Mouse (Mus musculus) large intestine, adult 2 months (tissue): ENCODE measurements around the gene Tmem147. TPM values are rescaled to one million over a fixed set of nuclear protein-coding genes. Genes with fewer than 3 reads are reported as not detected.
A peak's percentile ranks its signal among the peaks of the same experiment; 100 is the strongest.
"Not testable (repeated sequence)": the region's sequence is repeated elsewhere in the genome, so short reads cannot be mapped to it uniquely, and the experiment has no call there.

Experiments used
- DNase-seq: peaks from one replicate; pipeline ENCODE4 v3.0.0-alpha.2; 2012; ENCODE audit warnings: low read depth, low spot score
- WGBS: fragments of 180-500 bp; shearing (Covaris S2); methylation state at CpG from one replicate; pipeline ENCODE4 v1.1.7; 2018; 5-methylcytosine and 5-hydroxymethylcytosine counted together
- polyA plus RNA-seq: library from polyadenylated mRNA; depleted of rRNA; stranded (reverse); fragments of >200 nt; gene quantifications from 2 replicates; pipeline ENCODE4 v1.2.3, GENCODE M21; 2012

Tmem147 gene
- polyA plus RNA-seq, 1 experiment: 258 TPM

DNA sequence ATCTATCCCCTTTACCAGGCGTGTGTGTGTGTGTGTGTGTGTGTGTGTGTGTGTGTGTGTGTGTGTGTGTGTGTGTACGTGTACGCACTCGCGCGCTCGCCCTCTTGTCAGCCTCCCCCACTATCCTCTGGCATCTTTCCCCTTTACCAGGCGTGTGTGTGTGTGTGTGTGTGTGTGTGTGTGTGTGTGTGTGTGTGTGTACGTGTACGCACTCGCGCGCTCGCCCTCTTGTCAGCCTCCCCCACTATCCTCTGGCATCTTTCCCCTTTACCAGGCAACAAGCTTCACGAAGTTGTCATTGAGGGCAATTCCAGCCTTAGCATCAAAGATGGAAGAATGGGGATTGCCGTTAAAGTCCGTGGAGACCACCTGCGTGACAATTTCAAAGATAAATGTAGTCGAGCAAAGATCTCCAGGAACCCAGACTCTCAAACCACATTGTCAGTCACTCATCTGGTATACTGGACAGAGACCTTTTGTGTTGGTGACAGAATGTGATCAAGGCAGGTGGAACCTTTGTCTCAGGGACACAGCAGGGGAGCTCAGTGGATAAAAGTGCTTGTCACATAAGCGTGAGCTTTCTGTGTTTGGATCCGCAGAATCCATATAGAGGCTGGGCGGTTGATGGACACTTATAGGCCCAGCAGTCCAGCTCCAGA lies 853 bp upstream of the Tmem147 start:
- DNase-seq: not testable (repeated sequence)
- WGBS: 14% methylated on average over 21 of the region's 22 CpGs

DNA sequence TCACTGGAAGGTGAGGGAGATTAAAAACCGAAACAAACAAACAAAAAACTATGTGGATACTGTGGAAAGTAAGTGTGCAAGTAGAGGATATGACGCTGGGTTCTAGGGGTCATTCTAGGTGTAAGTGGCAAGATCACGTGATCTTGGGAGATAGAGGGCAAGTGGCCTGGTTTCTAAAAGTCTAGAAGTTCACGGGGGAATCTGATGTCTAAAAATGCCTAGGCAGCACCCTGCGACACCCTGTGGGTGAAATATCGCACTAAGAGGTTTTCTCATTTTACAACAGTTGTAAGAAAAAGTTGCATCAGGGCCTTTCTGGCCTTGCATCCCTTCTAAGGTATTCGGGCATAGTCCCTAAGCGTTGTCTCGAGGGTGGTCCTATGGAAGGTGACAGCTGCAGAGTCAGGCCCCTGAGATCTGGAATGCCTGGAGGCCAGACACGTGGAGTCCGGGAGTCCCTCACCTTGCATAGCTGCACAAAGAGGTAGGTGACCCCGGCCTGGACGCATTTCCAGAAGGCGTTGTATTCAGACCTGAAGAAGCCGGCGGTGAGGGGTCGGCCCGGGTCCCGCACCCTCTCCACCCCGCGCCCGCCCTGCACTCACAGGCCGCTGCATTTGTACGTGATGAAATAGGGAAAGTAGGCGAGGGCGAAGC lies 473 bp downstream of the Tmem147 start:
- WGBS: 3% methylated on average over 26 of the region's 26 CpGs
- DNase-seq: no peak

DNA sequence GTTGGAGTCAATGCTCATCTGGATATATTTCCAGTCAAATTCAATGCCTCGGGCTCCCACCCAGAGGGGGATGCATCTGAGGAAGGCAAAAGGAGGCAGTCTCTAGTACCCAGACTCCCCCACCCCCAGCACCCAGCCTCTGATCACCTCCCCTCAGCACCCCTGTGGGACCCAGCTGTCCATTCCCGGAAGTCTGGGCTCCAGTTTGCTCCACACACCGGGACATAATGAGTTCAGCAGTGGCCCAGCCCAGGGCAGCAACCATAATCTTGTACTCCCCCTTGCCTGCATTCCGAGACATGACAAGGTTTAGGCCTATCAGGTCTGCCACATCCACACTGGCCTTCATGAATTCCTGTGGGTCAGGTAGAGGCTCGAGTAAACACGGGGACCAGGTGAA lies 1.1 kb downstream of the Tmem147 start:
- DNase-seq: no peak
- 37% methylated on average over 6 of the region's 6 CpGs for WGBS

DNA sequence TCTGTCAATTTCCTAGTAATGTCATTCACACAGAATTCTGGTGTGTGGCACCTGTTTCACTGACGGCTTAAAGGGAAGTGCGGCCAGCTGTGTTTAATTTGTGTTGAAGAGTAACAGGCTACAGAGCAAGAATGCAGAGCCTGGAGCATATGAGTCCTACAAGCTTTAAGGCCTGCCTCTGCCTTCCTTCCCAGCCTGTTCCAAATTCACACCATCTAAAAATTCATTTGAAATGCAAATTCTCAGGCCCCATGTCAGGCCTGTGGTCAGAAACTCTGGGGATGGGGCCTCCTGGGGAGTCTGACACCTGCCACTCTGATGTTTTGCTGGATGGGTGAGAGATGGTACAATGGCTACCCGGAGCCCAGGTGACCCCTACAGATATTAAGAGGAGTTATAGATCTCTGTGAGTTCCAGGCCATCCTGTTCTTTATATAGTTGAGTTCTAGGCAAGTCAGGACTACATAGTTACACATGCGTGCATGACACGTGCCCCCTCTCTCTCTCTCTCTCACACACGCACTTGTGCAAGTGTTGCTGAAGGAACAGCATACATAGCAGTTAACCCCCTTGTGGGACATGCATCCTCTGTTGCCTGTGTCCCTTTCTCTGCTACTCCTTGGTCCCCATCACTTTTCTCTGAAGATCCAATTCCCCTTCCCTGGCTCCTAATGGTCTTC lies 5.9 kb downstream of the Tmem147 start:
- WGBS: 50% methylated on average over 6 of the region's 6 CpGs
- DNase-seq: no peak

DNA sequence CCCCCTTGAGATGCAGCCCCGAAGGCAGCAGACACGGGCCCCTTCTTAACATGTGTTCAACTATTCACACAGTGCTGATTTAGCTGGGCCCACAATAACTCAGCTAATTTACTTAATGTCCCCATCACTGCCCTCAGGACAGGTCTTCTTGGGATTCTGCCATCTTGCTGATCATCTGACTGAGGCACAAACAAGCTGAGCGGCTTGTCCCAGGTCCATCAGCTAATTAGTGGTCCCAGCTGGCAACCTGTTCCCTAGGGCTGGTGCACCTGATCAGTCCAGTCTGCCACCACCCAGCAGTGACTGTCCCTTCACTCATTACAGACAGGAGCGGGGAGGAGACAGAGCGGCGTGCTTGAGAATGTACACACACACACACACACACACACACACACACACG lies 8.1 kb downstream of the Tmem147 start:
- 91% methylated on average over 7 of the region's 7 CpGs for WGBS
- no peak for DNase-seq

DNA sequence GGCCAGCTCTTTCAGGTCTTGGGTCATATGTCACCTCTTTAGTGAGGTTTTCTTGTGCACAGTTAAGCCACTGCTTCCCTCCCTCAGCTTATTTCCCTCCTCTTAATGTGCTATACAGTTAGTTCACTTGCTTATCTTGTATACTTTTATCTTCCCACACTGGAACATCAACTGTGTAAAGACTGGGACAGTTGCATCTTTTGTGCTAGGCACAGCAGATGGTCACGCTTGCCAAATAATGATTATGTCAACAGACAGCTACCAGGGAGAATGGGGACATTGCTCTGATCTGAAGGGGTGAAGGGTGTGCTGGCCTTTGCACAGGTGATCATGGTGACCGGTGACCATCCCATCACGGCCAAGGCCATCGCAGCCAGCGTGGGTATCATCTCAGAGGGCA lies 9.7 kb downstream of the Tmem147 start:
- 89% methylated on average over 5 of the region's 5 CpGs for WGBS
- DNase-seq: no peak

DNA sequence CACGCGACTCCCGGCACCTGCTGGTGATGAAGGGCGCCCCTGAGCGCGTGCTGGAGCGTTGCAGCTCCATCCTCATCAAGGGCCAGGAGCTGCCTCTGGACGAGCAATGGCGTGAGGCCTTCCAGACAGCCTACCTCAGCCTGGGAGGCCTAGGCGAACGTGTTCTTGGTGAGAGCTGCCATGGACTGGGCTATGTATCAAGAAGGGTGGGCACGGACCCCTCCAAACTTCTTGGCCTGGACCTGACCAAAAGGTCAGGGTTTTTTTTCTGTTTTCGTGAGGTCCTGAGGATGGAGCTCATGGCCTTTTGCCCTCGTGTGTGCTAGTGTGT lies 11.7 kb downstream of the Tmem147 start:
- 12% methylated on average over 14 of the region's 14 CpGs for WGBS

DNA sequence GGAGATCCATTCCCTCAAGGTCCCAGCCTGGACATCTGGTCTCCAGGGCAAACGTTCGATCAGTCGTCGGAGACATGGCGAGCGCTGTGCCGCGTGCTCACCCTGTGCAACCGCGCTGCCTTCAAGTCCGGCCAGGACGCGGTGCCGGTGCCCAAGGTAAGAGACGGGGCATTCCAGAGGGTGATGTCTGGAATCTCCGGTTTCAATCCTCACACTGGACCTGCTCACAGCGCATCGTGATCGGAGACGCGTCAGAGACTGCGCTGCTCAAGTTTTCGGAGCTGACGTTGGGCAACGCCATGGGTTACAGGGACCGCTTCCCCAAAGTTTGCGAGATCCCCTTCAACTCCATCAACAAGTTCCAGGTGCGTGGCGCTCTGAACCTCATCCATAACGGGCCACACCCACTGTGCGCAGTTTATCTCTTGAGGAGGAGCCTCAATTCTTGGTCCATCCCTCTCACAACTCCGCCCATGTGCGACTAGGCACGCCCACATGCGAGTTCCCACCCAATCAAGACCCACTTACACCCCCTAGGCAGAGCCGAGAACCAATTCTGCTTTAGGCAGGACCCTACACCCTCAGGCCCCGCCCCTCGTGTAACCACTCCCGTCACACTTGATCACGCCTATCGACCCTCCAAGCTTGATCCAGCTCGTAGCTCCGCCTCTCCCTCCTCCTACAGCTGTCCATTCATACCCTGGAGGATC lies 12.2 kb downstream of the Tmem147 start:
- no peak for DNase-seq
- 2% methylated on average over 43 of the region's 43 CpGs for WGBS

More for the DNA sequence above, 11.7 kb downstream of the Tmem147 start:
- no peak for DNase-seq

DNA sequence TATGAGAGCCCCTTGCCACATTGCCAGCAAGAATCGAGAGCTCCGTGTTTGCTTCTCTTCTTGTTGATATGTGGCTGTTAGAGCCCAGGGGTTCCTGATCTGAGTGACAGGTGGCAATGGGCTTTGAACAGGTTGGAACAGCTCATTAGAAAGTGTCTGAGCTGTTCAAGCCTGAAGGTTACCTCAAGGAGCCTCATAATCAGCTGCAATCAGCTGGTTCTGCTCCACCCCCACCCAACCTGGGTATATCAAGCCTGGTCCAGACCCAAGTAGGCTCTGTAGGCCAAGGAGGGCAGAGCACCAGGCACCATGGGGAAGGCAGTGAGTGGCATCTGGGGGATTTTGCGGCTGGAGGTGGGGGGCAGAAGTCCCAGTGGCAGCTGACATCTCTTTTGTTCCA lies 17.4 kb downstream of the Tmem147 start, which contains the start of gene Atp4a:
Gene Atp4a (plus strand): TSS at position 268 of the 400 bp plus-strand sequence.
- 85% methylated on average over 3 of the region's 3 CpGs for WGBS
- no peak for DNase-seq

DNA sequence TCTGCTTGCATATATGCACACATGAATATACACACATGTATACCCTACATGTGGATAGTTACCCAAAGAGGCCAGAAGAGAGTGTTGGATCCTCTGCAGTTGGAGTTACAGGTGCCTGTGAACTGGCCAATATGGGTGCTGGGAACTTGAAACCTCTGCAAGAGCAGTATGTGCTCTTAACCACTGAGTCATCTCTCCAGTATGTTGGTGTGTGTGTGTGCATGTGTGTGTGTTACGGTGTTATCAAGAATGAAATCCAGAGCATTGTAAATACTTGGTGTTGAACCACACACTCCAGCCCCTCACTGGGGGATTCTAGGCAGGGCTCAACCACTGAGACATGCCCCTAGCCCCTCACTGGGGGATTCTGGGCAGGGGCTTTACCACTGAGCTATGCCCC lies 21.9 kb downstream of the Tmem147 start:
- DNase-seq: no peak
- WGBS: 84% methylated on average over 1 of the region's 1 CpGs

DNA sequence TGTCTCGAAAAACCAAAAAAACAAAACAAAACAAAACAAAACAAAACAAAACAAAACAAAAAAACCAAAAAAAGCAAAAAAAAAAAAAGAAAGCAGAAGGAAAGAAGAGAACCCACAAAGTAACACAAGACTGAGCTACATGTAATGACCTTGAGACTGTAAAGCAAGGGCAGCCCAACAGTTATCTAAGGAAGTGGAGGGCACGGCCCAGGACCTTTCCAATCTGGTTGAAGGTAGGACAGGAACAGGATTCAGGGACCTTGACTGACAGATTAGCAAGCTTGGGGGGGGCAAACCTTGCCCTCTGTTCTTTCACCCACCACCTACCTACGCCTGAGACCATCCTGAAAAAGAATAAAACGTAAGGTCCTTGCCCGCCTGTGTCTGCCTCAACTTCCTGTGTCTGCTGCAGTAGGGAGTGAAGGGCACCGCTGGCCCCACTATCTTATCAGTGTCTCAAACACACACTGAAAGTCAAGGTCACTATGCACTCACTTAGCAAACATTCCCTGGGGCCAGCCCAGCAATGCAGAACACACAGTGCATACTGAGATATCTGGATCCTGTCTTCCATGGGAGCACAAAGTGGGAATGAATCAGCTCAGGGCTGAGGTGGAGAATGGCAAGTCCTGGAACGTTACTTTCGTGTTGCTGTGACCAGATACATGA lies 23.0 kb downstream of the Tmem147 start:
- no peak for DNase-seq
- WGBS: 43% methylated on average over 8 of the region's 8 CpGs

DNA sequence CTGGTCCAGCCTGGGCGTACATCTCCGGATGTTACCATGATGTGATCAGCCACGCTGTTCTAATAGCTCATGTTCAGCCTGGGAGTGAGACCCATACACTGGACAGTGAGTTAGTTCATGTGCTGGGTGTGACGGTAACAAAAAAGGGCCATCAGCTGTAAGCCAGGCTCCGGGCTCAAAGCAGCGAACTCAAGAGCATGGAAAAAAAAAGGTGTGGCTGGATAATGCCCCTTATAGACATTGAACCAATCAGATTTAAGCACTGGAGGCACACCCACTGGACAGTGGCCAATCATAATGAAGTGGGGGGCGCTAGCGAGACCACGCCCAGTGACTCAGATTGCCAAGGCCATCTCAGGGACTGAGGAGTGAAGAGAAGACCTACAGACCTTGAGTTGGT lies 30.8 kb downstream of the Tmem147 start, which contains the start of gene 2200002J24Rik:
Gene 2200002J24Rik (plus strand): TSS at position 338 of the 400 bp plus-strand sequence.
- WGBS: 28% methylated on average over 9 of the region's 9 CpGs
- DNase-seq: peak; percentile 38

DNA sequence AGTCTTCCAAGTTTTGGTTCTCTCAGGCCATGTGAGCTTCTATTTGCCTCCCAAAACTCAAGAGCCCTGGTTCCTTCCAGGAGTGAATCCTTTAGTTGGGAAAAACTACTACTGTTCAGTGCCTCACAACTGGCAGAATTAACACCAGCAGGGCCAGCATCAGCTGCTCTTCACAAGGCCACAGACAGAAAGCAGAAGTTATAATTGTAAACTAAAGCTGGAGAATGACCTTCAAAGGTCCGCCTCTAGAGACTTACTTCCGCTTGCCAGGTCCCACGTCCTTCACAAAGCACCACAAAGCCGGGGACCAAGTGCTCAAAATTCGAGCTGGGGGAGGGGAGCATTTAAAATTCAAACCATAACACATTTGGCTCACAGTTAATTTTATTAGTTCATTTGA lies 31.2 kb downstream of the Tmem147 start:
- no peak for DNase-seq
- WGBS: 22% methylated on average over 5 of the region's 5 CpGs

DNA sequence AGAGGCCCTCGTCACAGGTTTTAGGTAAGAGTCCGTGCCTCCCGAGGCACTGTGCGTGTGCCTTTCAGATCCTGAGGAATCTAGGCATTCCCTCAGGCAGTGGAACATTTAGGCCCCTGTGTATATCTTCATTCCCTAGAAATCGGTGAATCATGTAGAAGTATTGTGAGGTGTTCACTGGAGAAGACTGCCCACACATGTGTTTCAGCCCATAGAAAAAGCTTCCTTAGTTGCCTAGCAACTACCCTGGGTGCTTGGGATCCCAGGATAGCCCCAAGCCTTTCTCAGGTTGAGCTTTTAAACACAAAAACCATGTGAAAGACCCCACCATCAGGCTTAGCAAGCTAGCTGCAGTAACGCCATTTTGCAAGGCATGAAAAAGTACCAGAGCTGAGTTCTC lies 41.0 kb downstream of the Tmem147 start:
- no peak for DNase-seq

DNA sequence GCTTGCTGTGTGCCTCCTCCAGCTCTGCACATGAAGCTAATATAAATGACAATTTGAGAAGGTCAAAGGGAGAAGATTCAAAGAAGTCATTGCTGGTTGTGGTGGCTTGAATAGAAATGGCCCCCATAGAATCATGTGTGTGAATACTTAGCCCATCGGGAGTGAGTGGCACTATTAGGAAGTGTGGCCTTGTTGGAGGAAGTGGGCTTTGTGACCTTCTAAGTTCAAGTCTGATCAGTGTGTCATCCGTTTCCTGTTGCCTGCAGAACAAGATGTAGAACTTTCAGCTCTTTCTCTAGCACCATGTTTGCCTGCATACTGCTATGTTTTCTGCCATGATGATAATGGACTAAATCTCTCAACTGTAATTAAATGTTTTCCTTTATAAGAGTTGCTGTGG lies 45.9 kb downstream of the Tmem147 start:
- no peak for DNase-seq
- WGBS: 83% methylated on average over 2 of the region's 2 CpGs

More for the DNA sequence above, 41.0 kb downstream of the Tmem147 start:
- WGBS: 59% methylated on average over 6 of the region's 6 CpGs

DNA sequence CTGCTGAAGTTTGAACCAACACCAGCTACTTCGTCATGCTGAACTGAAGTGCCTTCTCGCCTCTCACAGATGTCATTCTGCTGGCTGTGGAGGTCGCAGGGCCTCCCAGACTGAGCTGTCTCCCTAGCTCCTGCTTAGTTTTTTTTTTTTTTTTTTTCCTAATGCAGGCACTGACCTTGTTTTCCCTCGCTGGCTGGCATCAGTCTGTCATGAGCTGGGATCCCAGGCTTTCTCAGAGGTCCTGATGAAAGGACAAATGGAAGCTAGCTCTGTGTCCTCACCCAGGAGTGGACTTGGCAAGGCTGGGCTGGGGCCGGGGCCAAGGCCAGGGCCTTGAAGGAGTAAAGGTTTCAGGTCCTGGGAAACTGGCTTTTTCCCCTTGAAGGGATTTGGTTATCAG lies 47.4 kb downstream of the Tmem147 start:
- no peak for DNase-seq
- 49% methylated on average over 5 of the region's 5 CpGs for WGBS

DNA sequence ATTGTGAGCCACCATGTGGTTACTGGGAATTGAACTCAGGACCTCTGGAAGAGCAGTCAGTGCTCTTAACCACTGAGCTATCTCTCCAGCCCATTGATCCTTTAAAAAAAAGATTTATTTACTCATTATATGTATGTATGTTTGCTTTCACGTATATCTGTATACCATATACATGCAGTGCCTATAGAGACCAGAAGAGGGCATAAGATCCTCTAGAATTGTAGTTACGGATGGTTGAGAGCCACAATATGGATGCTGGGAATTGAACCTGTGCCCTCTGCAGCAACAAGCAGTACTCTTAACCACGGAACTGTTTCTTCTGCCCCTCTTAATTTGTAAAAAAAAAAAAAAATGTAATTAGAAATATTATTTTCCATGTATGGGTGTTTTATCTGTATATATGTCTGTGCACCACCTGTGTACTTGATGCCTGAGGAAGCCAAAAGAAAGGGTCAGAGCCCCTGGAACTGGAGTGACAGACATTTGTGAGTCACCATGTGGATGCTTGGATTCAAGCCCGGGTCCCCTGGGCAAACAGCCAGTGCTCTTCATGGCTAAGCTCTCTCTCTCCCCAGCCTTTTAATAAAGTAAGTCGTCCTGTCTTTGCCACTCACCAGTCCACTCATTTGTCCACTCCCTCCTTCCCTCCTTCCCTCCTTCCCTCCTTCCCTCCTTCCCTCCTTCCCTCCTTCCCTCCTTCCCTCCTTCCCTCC lies 50.9 kb downstream of the Tmem147 start:
- WGBS: 67% methylated on average over 5 of the region's 5 CpGs
- DNase-seq: no peak
